Mouse (Mus musculus) layer of hippocampus, adult 6 months (tissue): ENCODE data around the gene Tyms. TPM values are rescaled to one million over a fixed set of nuclear protein-coding genes. Genes with fewer than 3 reads are reported as not detected.

Experiments
- long read RNA-seq, 2 experiments: library from polyadenylated mRNA; unstranded; transcript quantifications; one replicate each; pipeline ENCODE4 v2.0.0; 2019 to 2020
- polyA plus RNA-seq: library from polyadenylated mRNA; unstranded; fragments of <200 nt; fragmentation: Nextera tagmentation; gene quantifications from 2 replicates; pipeline ENCODE4 v1.2.3, GENCODE M21; 2021

Tyms gene
- 5.2 and 6.1 TPM in 2 replicates for polyA plus RNA-seq
- long read RNA-seq, experiment 1, partial matches to known transcripts, result 0 of 5 reads
- long read RNA-seq, experiment 1, other reads (novel, unspliced or antisense), result 2 of 5 reads
- long read RNA-seq, experiment 2, transcript Tyms-201 (7 exons, 3,163 nt), result major isoform, 8 of 15 reads
- long read RNA-seq, experiment 2, partial matches to known transcripts, result 0 of 15 reads
- long read RNA-seq, experiment 2, other reads (novel, unspliced or antisense), result 7 of 15 reads

GRCm38 (mm10) chr5:30072825-30073821, at the start of gene Tyms:
Tyms (minus strand) TSS chr5:30073617.

GRCm38 (mm10) chr5:30105668-30106300, 32.4 kb upstream of the Tyms start, which contains the start of gene 3110082J24Rik:
3110082J24Rik (minus strand) TSS chr5:30106086.

GRCm38 (mm10) chr5:30104841-30105667, 31.6 kb upstream of the Tyms start, which contains the start of gene Garem2:
Garem2 (plus strand) TSS chr5:30105161.

GRCm38 (mm10) chr5:30012726-30013503, 60.5 kb downstream of the Tyms start, which contains the start of gene Il6:
Il6 (plus strand) TSS chr5:30013114.

Other genes with a start within 250 kb of the Tyms start
- not detected in 2 replicates for gene Il6, start 60.5 kb downstream of the Tyms start, polyA plus RNA-seq
- gene Garem2, start 31.5 kb upstream of the Tyms start, polyA plus RNA-seq, result 1.8 and 3.1 TPM in 2 replicates
- 2.1 and 2.3 TPM in 2 replicates for gene 3110082J24Rik, start 32.5 kb upstream of the Tyms start, polyA plus RNA-seq
- gene Hadha, start 81.5 kb upstream of the Tyms start, polyA plus RNA-seq, result 45.4 and 58.5 TPM in 2 replicates
- 118 and 146 TPM in 2 replicates for gene Hadhb, start 81.6 kb upstream of the Tyms start, polyA plus RNA-seq
- gene Adgrf3, start 132.1 kb upstream of the Tyms start, polyA plus RNA-seq, result not detected in 2 replicates
- 15.1 and 18.5 TPM in 2 replicates for gene Selenoi, start 159.0 kb upstream of the Tyms start, polyA plus RNA-seq
- 6.5 and 7.4 TPM in 2 replicates for gene Drc1, start 207.8 kb upstream of the Tyms start, polyA plus RNA-seq